Mouse (Mus musculus): ENCODE results near the gene Gm20888. TPM values are rescaled to one million over a fixed set of nuclear protein-coding genes. Genes with fewer than 3 reads are reported as not detected.
"Not testable (repeated sequence)": the region's sequence is repeated elsewhere in the genome, so short reads cannot be mapped to it uniquely, and the experiment has no call there.

The Gm20888 gene
- polyA plus RNA-seq (2014; fragmentation: Nextera tagmentation; extraction: Ambion mirVana) = not detected in 2 replicates

DNA sequence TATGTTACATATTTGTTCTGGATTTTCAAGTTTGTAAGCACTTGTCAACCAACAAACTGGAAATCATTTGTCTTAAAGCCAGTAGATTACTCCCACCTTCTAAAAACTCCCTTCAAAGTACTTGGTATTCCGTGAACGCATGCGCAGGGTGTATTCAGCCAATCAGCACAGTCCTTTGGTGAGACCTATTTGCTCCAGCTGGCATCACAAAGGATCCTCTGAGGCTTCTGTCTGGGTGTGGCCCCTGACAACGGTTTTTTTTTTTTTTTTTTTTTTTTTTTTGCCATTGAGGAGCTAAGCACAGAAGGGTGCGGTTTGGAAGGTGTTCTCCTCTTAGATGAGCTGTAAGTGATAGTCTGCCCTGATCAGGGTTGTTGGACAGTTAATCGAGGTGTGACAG, at the start of gene Gm20888:
Gene Gm20888 (plus strand): TSS at position 301 of the 400 bp plus-strand sequence.
- H3K4me3 ChIP-seq (ENCODE audit: low read depth, low read length); H3K27ac ChIP-seq (ENCODE audit: low read depth, low read length); DNase-seq (ENCODE audit: low spot score); H3K36me3 ChIP-seq (ENCODE audit: control insufficient read depth, insufficient read depth, low read length); H3K27me3 ChIP-seq (ENCODE audit: control insufficient read depth, insufficient read depth, low read length); H3K4me2 ChIP-seq (ENCODE audit: low read depth); ATAC-seq (ENCODE audit: insufficient read depth, low FRiP score, low TSS enrichment); H3K9me3 ChIP-seq (ENCODE audit: control insufficient read depth, low read length); H3K9ac ChIP-seq (ENCODE audit: low read length); H3K4me1 ChIP-seq (ENCODE audit: control insufficient read depth, insufficient read depth, low read length): not testable (repeated sequence)
- no CpG with 5 or more reads among the region's 6 CpGs for WGBS

Other genes with a start within 250 kb of the Gm20888 start
- gene Gm21118, start 168.2 kb upstream of the Gm20888 start, polyA plus RNA-seq (2014; fragmentation: Nextera tagmentation; extraction: Ambion mirVana) = not detected in 2 replicates
- not detected in 2 replicates for gene Gm29423, start 138.6 kb upstream of the Gm20888 start, polyA plus RNA-seq (2014; fragmentation: Nextera tagmentation; extraction: Ambion mirVana)
- gene Gm29644, start 138.5 kb upstream of the Gm20888 start, polyA plus RNA-seq (2014; fragmentation: Nextera tagmentation; extraction: Ambion mirVana) = not detected in 2 replicates

Data from neural tube, embryonic 11.5 days (tissue).